Mouse (Mus musculus): ENCODE measurements at regions not wholly inside any gene's neighbourhood (a gene's known extent, or its start where the extent isn't known, plus 50 kb on each side); places are given as distances from the start of the nearest gene placed in this dataset.

DNA sequence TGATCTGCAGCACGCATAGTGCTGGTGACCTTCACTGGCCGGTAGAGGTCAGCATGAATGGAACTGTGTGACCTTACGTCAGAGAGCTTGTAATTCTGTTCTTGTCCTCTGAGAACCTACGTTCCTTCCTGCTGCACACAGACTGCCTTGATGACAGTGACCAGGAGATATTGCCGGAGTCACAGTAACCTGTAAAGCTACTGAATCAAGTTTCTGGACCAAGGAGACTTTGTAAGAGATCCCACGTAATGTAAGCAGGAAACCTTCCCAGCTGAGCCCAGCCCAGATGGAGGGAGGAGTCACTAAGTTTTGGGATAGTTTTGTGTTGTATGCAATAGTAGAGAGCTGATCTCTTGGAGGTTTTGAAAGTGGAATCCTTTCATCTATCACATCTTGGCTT is 117.4 kb upstream of the Lyplal1 start:
- no peak for TF ChIP-seq CTCF (IDR thresholded peaks at IDR 0.05; ENCODE audit: low read depth)
- TF ChIP-seq EP300 (optimal IDR thresholded peaks at IDR 0.05) = no peak
